Mouse (Mus musculus) MEL (cell line): ENCODE data around the gene Efcab7.

Experiments used
- CHD1 ChIP-seq: IDR thresholded peaks from 2 replicates; pipeline ENCODE4 v1.6.1; 2012; ENCODE audit warnings: low read depth, mild to moderate bottlenecking, inconsistent platforms, low read length, improper control_type of control experiment
- CHD2 ChIP-seq: IDR thresholded peaks from 2 replicates; pipeline ENCODE4 v1.6.1; 2011; ENCODE audit warnings: low read length, improper control_type of control experiment
- CTCF ChIP-seq, 3 experiments: IDR thresholded peaks in 2 of 3; conservative IDR thresholded peaks in 1 of 3; 2 replicates each; pipeline ENCODE4 v1.5.1; 2011 to 2012; ENCODE audit warnings: low read length in 3 of 3, low read depth in 2 of 3, mild to moderate bottlenecking in 2 of 3, improper control_type of control experiment in 1 of 3, inconsistent platforms in 1 of 3, mixed read lengths in 1 of 3, moderate library complexity in 1 of 3; ENCODE audit not compliant: control insufficient read depth in 1 of 3, insufficient read depth in 1 of 3, poor library complexity in 1 of 3, severe bottlenecking in 1 of 3
- ELF1 ChIP-seq: IDR thresholded peaks from 2 replicates; pipeline ENCODE4 v1.6.1; 2014; ENCODE audit warnings: low read depth, mild to moderate bottlenecking, inconsistent platforms, low read length, improper control_type of control experiment, moderate library complexity
- EP300 ChIP-seq, 2 experiments: IDR thresholded peaks; 2 replicates each; pipeline ENCODE4 v1.6.1; 2011; ENCODE audit warnings: improper control_type of control experiment in 2 of 2, low read length in 2 of 2, low read depth in 1 of 2, mild to moderate bottlenecking in 1 of 2
- KAT2A ChIP-seq: conservative IDR thresholded peaks from 2 replicates; pipeline ENCODE4 v1.6.1; 2012; ENCODE audit warnings: low read depth, low read length, improper control_type of control experiment, inconsistent platforms
- MYB ChIP-seq: IDR thresholded peaks from 2 replicates; pipeline ENCODE4 v1.6.1; 2011; ENCODE audit warnings: mild to moderate bottlenecking, low read depth, low read length, improper control_type of control experiment
- POLR2A ChIP-seq, 2 experiments: IDR thresholded peaks; 2 replicates each; pipeline ENCODE4 v1.6.1; 2011 to 2012; ENCODE audit warnings: low read length in 2 of 2, mild to moderate bottlenecking in 2 of 2, control low read depth in 1 of 2, improper control_type of control experiment in 1 of 2, low read depth in 1 of 2, moderate library complexity in 1 of 2; ENCODE audit not compliant: control insufficient read depth in 1 of 2, insufficient read depth in 1 of 2, poor library complexity in 1 of 2
- TAL1 ChIP-seq: IDR thresholded peaks from 2 replicates; pipeline ENCODE4 v1.6.1; 2012; ENCODE audit warnings: mild to moderate bottlenecking, inconsistent platforms, low read length, moderate library complexity, mixed read lengths
- TBP ChIP-seq: IDR thresholded peaks from 2 replicates; pipeline ENCODE4 v1.8.0; 2011; ENCODE audit warnings: low read depth, low read length, improper control_type of control experiment
- UBTF ChIP-seq: IDR thresholded peaks from 2 replicates; pipeline ENCODE4 v1.6.1; 2012; ENCODE audit warnings: low read depth, mild to moderate bottlenecking, inconsistent platforms, low read length, improper control_type of control experiment, moderate library complexity, borderline replicate concordance; ENCODE audit not compliant: insufficient read depth
- USF1 ChIP-seq: IDR thresholded peaks from 2 replicates; pipeline ENCODE4 v1.6.1; 2014; ENCODE audit warnings: low read depth, mild to moderate bottlenecking, inconsistent platforms, low read length, improper control_type of control experiment, moderate library complexity

GRCm38 (mm10) chr4:99929149-99929612 is 100.2 kb downstream of the Efcab7 start, which contains the start of gene Pgm1:
- TF ChIP-seq CHD2, result no peak
- no peak for TF ChIP-seq UBTF
- no peak for TF ChIP-seq MYB
- TF ChIP-seq CHD1, result no peak
- TF ChIP-seq POLR2A (IDR thresholded peaks at IDR 0.05; ENCODE audit: control insufficient read depth in 1 of 2, insufficient read depth in 1 of 2, low read depth in 1 of 2, low read length in 2 of 2, poor library complexity in 1 of 2), result 0 out of 4 replicates have a peak, but pooled peaks of 1 of the 2 experiments have one; percentile 41
- peak; percentile 71 for TF ChIP-seq USF1
- no peak for TF ChIP-seq CTCF (IDR thresholded peaks at IDR 0.05 in 2 of 3, conservative IDR thresholded peaks at IDR 0.05 in 1 of 3; ENCODE audit: control insufficient read depth in 1 of 3, insufficient read depth in 1 of 3, low read depth in 2 of 3, low read length in 3 of 3, poor library complexity in 1 of 3, severe bottlenecking in 1 of 3)
- TF ChIP-seq KAT2A, result no peak
- no peak for TF ChIP-seq EP300 (IDR thresholded peaks at IDR 0.05; ENCODE audit: low read depth in 1 of 2, low read length in 2 of 2)
- no peak for TF ChIP-seq TAL1
- TF ChIP-seq TBP, result no peak
- TF ChIP-seq ELF1, result no peak
